Mouse (Mus musculus) midbrain, embryonic 16.5 days (tissue): Measurements from ENCODE around the gene Tab1. TPM values are rescaled to one million over a fixed set of nuclear protein-coding genes. Genes with fewer than 3 reads are reported as not detected.

ENCODE experiments used
- ATAC-seq: fragments of 200-750 bp; cut with Nextera tagmentation; 2 replicates; pipeline ENCODE4 v1.8.0; 2017; ENCODE audit warnings: moderate TSS enrichment
- H3K27ac ChIP-seq: fragments of 300-500 bp; sonication (generic); 2 replicates; pipeline ENCODE4 v1.5.1; 2014; ENCODE audit warnings: mild to moderate bottlenecking, low read length, mixed read lengths
- H3K27me3 ChIP-seq: fragments of 300-500 bp; sonication (generic); 2 replicates; pipeline ENCODE4 v1.6.1; 2014; ENCODE audit warnings: low read depth, low read length, mixed read lengths; ENCODE audit not compliant: control insufficient read depth, insufficient read depth
- H3K36me3 ChIP-seq: fragments of 300-500 bp; sonication (generic); 2 replicates; pipeline ENCODE4 v1.6.1; 2014; ENCODE audit warnings: mild to moderate bottlenecking, low read length, moderate library complexity, mixed read lengths; ENCODE audit not compliant: control insufficient read depth, insufficient read depth
- H3K4me1 ChIP-seq: fragments of 300-500 bp; sonication (generic); 2 replicates; pipeline ENCODE4 v1.6.1; 2014; ENCODE audit warnings: mild to moderate bottlenecking, low read length, mixed read lengths; ENCODE audit not compliant: control insufficient read depth, insufficient read depth
- H3K4me2 ChIP-seq: fragments of 300-500 bp; sonication (generic); 2 replicates; pipeline ENCODE4 v1.6.1; 2014; ENCODE audit warnings: mild to moderate bottlenecking, low read length, mixed read lengths
- H3K4me3 ChIP-seq: fragments of 300-500 bp; sonication (generic); 2 replicates; pipeline ENCODE4 v1.5.1; 2014; ENCODE audit warnings: low read depth, mild to moderate bottlenecking, low read length, moderate library complexity, mixed read lengths
- H3K9ac ChIP-seq: fragments of 300-500 bp; sonication (generic); 2 replicates; pipeline ENCODE4 v1.6.1; 2014; ENCODE audit warnings: low read depth, low read length, mixed read lengths
- H3K9me3 ChIP-seq: fragments of 300-500 bp; sonication (generic); replicated peaks from 2 replicates; pipeline ENCODE4 v1.6.1; 2014; ENCODE audit warnings: mild to moderate bottlenecking, low read length, mixed read lengths; ENCODE audit not compliant: control insufficient read depth, poor library complexity, severe bottlenecking
- WGBS: fragments of 180-500 bp; shearing (Covaris S2); extraction: QIAGEN DNeasy Blood & Tissue Kit; methylation state at CpG from one replicate; pipeline ENCODE4 v1.1.7; 2014; 5-methylcytosine and 5-hydroxymethylcytosine counted together
- polyA plus RNA-seq: library from polyadenylated mRNA; unstranded; fragments of >200 nt; fragmentation: Nextera tagmentation; extraction: Ambion mirVana; gene quantifications from 2 replicates; pipeline ENCODE4 v1.2.1, GENCODE M21; 2015

Tab1 gene
- polyA plus RNA-seq, 1 experiment from 2014 or later, result 35.9 TPM

GRCm38 (mm10) chr15:80208446-80208845 lies 75.5 kb downstream of the Tab1 start:
- Histone ChIP-seq H3K27ac (no peak overlapping the region), H3K9me3 (no peaks in the 10 kb centered on the region), H3K4me1 (no peaks in the 10 kb centered on the region), H3K9ac (no peak overlapping the region), H3K4me2 (no peak overlapping the region), H3K36me3 (peaks cover 18% of the 10 kb centered on the region), H3K27me3 (no peaks in the 10 kb centered on the region), H3K4me3 (no peak overlapping the region)
- 14% methylated on average over 4 of the region's 4 CpGs for WGBS
- ATAC-seq, result no peak

Other genes with a start within 250 kb of the Tab1 start
- 3.8 and 4.2 TPM in 2 replicates for gene Apobec3, start 241.5 kb upstream of the Tab1 start, polyA plus RNA-seq
- gene Cbx7, start 162.0 kb upstream of the Tab1 start, polyA plus RNA-seq, result 4.8 and 5.0 TPM in 2 replicates
- 4.3 and 6.8 TPM in 2 replicates for gene Pdgfb, start 118.2 kb upstream of the Tab1 start, polyA plus RNA-seq
- gene Syngr1, start 41.8 kb upstream of the Tab1 start, polyA plus RNA-seq, result 66.2 and 83.9 TPM in 2 replicates
- 524 and 548 TPM in 2 replicates for gene Rpl3, start 41.3 kb upstream of the Tab1 start, polyA plus RNA-seq
- gene Mgat3, start 40.6 kb downstream of the Tab1 start, polyA plus RNA-seq, result 14.1 and 15.2 TPM in 2 replicates
- 35.2 and 37.4 TPM in 2 replicates for gene Mief1, start 100.9 kb downstream of the Tab1 start, polyA plus RNA-seq
- 5.5 TPM in 1 of 2 replicates, not detected in the other for gene AC140267.1, start 102.7 kb downstream of the Tab1 start, polyA plus RNA-seq
- gene Atf4, start 122.1 kb downstream of the Tab1 start, polyA plus RNA-seq, result 125 and 131 TPM in 2 replicates
- gene Rps19bp1, start 131.2 kb downstream of the Tab1 start, polyA plus RNA-seq, result 74.9 and 79.6 TPM in 2 replicates
- 1.0 and 1.4 TPM in 2 replicates for gene Cacna1i, start 154.1 kb downstream of the Tab1 start, polyA plus RNA-seq